Mouse (Mus musculus) lung, postnatal 10 days (tissue): ENCODE results near the gene Elf2.

ENCODE experiments used
- DNase-seq: peaks from one replicate; pipeline ENCODE4 v3.0.0; 2021

Gene Elf2

DNA sequence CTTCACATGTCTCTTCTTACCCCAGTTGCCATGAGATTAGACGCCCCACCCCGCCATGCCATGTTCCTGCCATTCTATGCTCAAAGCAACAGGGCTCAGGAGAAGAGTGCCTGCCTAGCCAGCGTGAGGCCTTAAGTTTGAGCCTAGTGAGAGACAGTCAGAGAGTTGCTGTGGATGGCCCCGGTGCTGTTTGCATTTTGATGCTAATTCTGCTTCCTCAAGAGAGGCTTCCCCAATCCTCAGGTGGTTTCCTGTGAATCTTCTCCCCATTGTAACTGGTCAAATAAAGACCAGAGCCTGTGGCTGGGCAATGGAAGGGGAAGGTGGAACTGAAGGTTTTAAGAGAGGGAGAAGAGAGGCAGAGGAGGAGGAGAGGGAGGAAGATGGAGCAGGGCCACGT, 131.8 kb downstream of the Elf2 start:
- DNase-seq = no peak

DNA sequence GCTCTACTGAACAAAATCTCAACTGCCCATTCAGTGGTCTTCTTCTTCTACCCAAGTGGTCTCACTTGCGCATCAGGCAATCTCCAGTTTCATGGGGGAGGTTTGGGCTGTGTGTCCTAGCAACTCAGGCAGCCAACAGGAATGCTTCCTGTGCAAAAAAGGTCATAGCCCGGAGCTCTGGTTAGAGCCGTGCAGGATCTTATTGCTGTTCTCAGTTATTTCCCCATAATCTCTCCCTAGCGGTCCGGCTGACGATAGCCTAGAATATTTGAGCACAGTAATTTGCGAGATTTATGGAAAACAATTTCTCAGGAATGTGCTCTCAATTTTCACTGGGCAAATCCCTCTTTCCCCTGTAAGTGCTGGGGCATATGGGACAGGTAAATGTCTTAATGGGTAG, 133.9 kb downstream of the Elf2 start:
- DNase-seq = no peak

DNA sequence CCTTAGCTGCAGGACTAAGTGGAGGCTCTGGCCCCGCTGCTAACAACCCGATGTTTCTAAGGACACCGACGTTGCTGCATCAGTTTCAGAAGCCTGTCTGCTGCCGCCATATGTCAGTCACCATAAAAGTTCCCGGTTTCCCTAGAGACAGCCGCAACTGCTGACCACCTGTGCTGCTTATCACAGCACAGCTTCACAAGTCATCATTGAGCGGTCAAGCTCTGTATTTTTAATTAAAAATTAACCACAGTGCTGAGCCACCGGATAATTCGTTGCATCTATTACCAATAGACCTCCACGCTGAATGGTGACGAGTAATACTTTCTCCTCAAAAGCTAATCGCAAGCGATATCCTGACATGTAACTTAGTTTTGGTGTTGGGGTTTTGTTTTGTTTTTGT, 135.6 kb downstream of the Elf2 start:
- no peak for DNase-seq

GRCm38 (mm10) chr3:51204441-51204840, 136.0 kb downstream of the Elf2 start:
- no peak for DNase-seq

GRCm38 (mm10) chr3:51203906-51204305, 136.6 kb downstream of the Elf2 start:
- DNase-seq = no peak
